Comparison of ENCODE assay signal across 8 mouse cellular contexts in genomic region chr9:103174771-103175519, GRCm38 (mm10). TPM values are rescaled to one million over a fixed set of nuclear protein-coding genes. Genes with fewer than 3 reads are reported as not detected.
DNase-seq lines count a peak whose midpoint lies in the region; ATAC-seq and TF ChIP-seq lines count a peak whose summit lies in the region.

No protein-coding gene starts in this region.

- ATAC-seq in heart, postnatal 0 days (ENCODE audit: insufficient read depth, low read depth), result peak; percentile 67
- ATAC-seq in G1E (ENCODE audit: extremely low read depth, insufficient number of reproducible peaks, low FRiP score, poor library complexity, severe bottlenecking), result peak; percentile 57; the same call in 1 of the 2 replicates
- ATAC-seq in liver, postnatal 0 days, result peak; percentile 62; the same call in 1 of the 2 replicates

- WGBS in heart, postnatal 0 days, result 49% methylated on average over 6 of the region's 6 CpGs
- 57% methylated on average over 6 of the region's 6 CpGs for WGBS in heart, embryonic 10.5 days
- 55% methylated on average over 6 of the region's 6 CpGs for WGBS in liver, postnatal 0 days (ENCODE audit: insufficient replicate concordance)

- H3K4me1 ChIP-seq in heart, postnatal 0 days (ENCODE audit: control insufficient read depth, insufficient read depth), result no peaks in the 10 kb centered on the region
- peaks cover 4% of the 10 kb centered on the region for H3K4me1 ChIP-seq in heart, embryonic 10.5 days
- H3K4me1 ChIP-seq in G1E (ENCODE audit: insufficient read depth, low read depth, low read length), result peaks cover 11% of the 10 kb centered on the region
- H3K4me1 ChIP-seq in liver, postnatal 0 days (ENCODE audit: insufficient read depth), result no peaks in the 10 kb centered on the region; the same call in 1 of the 2 replicates

- no peaks in the 10 kb centered on the region for H3K9me3 ChIP-seq in heart, postnatal 0 days (replicated peaks; ENCODE audit: control insufficient read depth, low read length)
- no peaks in the 10 kb centered on the region for H3K9me3 ChIP-seq in heart, embryonic 10.5 days
- H3K9me3 ChIP-seq in G1E (replicated peaks), result no peaks in the 10 kb centered on the region
- no peaks in the 10 kb centered on the region for H3K9me3 ChIP-seq in liver, postnatal 0 days (ENCODE audit: low read length)

- no peaks in the 10 kb centered on the region for H3K27me3 ChIP-seq in heart, postnatal 0 days (ENCODE audit: control insufficient read depth, insufficient read depth, low read length)
- 0 out of 2 replicates have a peak, but pooled peaks cover 14% of the 10 kb centered on the region for H3K27me3 ChIP-seq in heart, embryonic 10.5 days (ENCODE audit: insufficient read depth, poor library complexity, severe bottlenecking)
- H3K27me3 ChIP-seq in G1E (ENCODE audit: insufficient read depth, low read length), result peaks cover 62% of the 10 kb centered on the region
- H3K27me3 ChIP-seq in liver, postnatal 0 days (ENCODE audit: insufficient read depth, low read length), result no peaks in the 10 kb centered on the region

- H3K4me2 ChIP-seq in heart, postnatal 0 days (ENCODE audit: low read depth, low read length), result no peak overlapping the region
- H3K4me2 ChIP-seq in liver, postnatal 0 days (ENCODE audit: low read depth, low read length), result no peak overlapping the region

- peak; percentile 71 for TF ChIP-seq CTCF in heart, postnatal 0 days (IDR thresholded peaks at IDR 0.05; ENCODE audit: low read depth)
- TF ChIP-seq CTCF in G1E (IDR thresholded peaks at IDR 0.05; ENCODE audit: low read depth, low read length), result peak; percentile 37; the same call in 1 of the 2 replicates
- TF ChIP-seq CTCF in liver, postnatal 0 days (IDR thresholded peaks at IDR 0.05; ENCODE audit: low read depth), result peak; percentile 76

- H3K36me3 ChIP-seq in heart, postnatal 0 days (replicated peaks; ENCODE audit: control insufficient read depth, insufficient read depth, low read length), result no peaks in the 10 kb centered on the region
- H3K36me3 ChIP-seq in heart, embryonic 10.5 days, result no peaks in the 10 kb centered on the region
- H3K36me3 ChIP-seq in G1E (replicated peaks), result no peaks in the 10 kb centered on the region
- H3K36me3 ChIP-seq in liver, postnatal 0 days (replicated peaks; ENCODE audit: insufficient read depth, low read length), result no peaks in the 10 kb centered on the region

- no peak overlapping the region for H3K4me3 ChIP-seq in heart, postnatal 0 days (ENCODE audit: low read depth, low read length)
- no peak overlapping the region for H3K4me3 ChIP-seq in heart, embryonic 10.5 days
- H3K4me3 ChIP-seq in G1E (ENCODE audit: low read depth, low read length), result no peak overlapping the region
- no peak overlapping the region for H3K4me3 ChIP-seq in liver, postnatal 0 days (ENCODE audit: low read depth, low read length)

- H3K9ac ChIP-seq in heart, postnatal 0 days (replicated peaks; ENCODE audit: low read depth, low read length), result no peak overlapping the region
- no peak overlapping the region for H3K9ac ChIP-seq in liver, postnatal 0 days (replicated peaks)

- H3K27ac ChIP-seq in heart, postnatal 0 days (ENCODE audit: low read depth), result no peak overlapping the region
- H3K27ac ChIP-seq in heart, embryonic 10.5 days, result no peak overlapping the region
- no peak overlapping the region for H3K27ac ChIP-seq in liver, postnatal 0 days (ENCODE audit: low read depth)

- peak; percentile 36 for DNase-seq in heart, postnatal 0 days (ENCODE audit: low spot score)
- no peak for DNase-seq in heart, embryonic 10.5 days (ENCODE audit: low spot score)
- peak; percentile 19 for DNase-seq in G1E (ENCODE audit: low spot score)
- DNase-seq in embryo, embryonic 11 days, result peak; percentile 45
- DNase-seq in liver, postnatal 0 days, result peak; percentile 40
- DNase-seq in neural tube, embryonic 10.5 days (ENCODE audit: extremely low spot score, low spot score), result no peak
- no peak for DNase-seq in cerebellum, adult 9-11 months
- DNase-seq in urinary bladder, postnatal 25 days (ENCODE audit: low spot score), result no peak

- TF ChIP-seq EP300 in heart, postnatal 0 days (IDR thresholded peaks at IDR 0.05; ENCODE audit: low read depth), result no peak
- no peak for TF ChIP-seq EP300 in liver, postnatal 0 days (IDR thresholded peaks at IDR 0.05; ENCODE audit: low read depth)

RNA-seq across cellular contexts. Expression of gene Srprb, which starts 27.0 kb away (rescaled TPM):
- total RNA-seq in heart, postnatal 0 days (2014; rRNA removed; ENCODE audit: low replicate concordance), result 33.5 and 35.6 TPM in 2 replicates
- 29.4 and 30.2 TPM in 2 replicates for polyA plus RNA-seq in heart, postnatal 0 days (2015; fragmentation: Nextera tagmentation; extraction: Ambion mirVana)
- polyA plus RNA-seq in heart, embryonic 10.5 days (2016; fragmentation: Nextera tagmentation; extraction: Ambion mirVana), result 55.6 and 61.9 TPM in 2 replicates
- total RNA-seq in G1E (2014; fragmentation: Nextera tagmentation) (21.2 and 21.3 TPM in 2 replicates), G1E (2017) (24.2 and 24.9 TPM in 2 replicates)
- 15.9 and 26.7 TPM in 2 replicates for polyA plus RNA-seq in G1E (2012)
- polyA plus RNA-seq in liver, postnatal 0 days (2015; fragmentation: Nextera tagmentation; extraction: Ambion mirVana), result 10.1 and 10.8 TPM in 2 replicates

RNA-seq across cellular contexts. Expression of gene Gm20425, which starts 55.2 kb away (rescaled TPM):
- total RNA-seq in heart, postnatal 0 days (2014; rRNA removed; ENCODE audit: low replicate concordance), result 3.0 TPM in 1 of 2 replicates, not detected in the other
- polyA plus RNA-seq in heart, postnatal 0 days (2015; fragmentation: Nextera tagmentation; extraction: Ambion mirVana), result 3.9 and 4.2 TPM in 2 replicates
- polyA plus RNA-seq in heart, embryonic 10.5 days (2016; fragmentation: Nextera tagmentation; extraction: Ambion mirVana), result 0.90 TPM in 1 of 2 replicates, not detected in the other
- total RNA-seq in G1E (2014; fragmentation: Nextera tagmentation) (not detected in 2 replicates), G1E (2017) (not detected in 2 replicates)
- 0.03 TPM in 1 of 2 replicates, not detected in the other for polyA plus RNA-seq in G1E (2012)
- polyA plus RNA-seq in liver, postnatal 0 days (2015; fragmentation: Nextera tagmentation; extraction: Ambion mirVana), result 5.1 and 6.1 TPM in 2 replicates

RNA-seq across cellular contexts. Expression of gene Trf, which starts 55.3 kb away (rescaled TPM):
- 38.5 and 110 TPM in 2 replicates for total RNA-seq in heart, postnatal 0 days (2014; rRNA removed; ENCODE audit: low replicate concordance)
- polyA plus RNA-seq in heart, postnatal 0 days (2015; fragmentation: Nextera tagmentation; extraction: Ambion mirVana), result 27.9 and 39.0 TPM in 2 replicates
- 32.8 and 314 TPM in 2 replicates for polyA plus RNA-seq in heart, embryonic 10.5 days (2016; fragmentation: Nextera tagmentation; extraction: Ambion mirVana)
- total RNA-seq in G1E (2014; fragmentation: Nextera tagmentation) (1.6 and 7.4 TPM in 2 replicates), G1E (2017) (26.8 and 33.4 TPM in 2 replicates)
- 0.21 TPM in 1 of 2 replicates, not detected in the other for polyA plus RNA-seq in G1E (2012)
- polyA plus RNA-seq in liver, postnatal 0 days (2015; fragmentation: Nextera tagmentation; extraction: Ambion mirVana), result 28,598 and 33,336 TPM in 2 replicates

Comparison
In these comparisons a context has a peak if more than half of its experiments do, and no peak if none do; other contexts are left out.
1. DNase-seq: peak in heart, postnatal 0 days (single experiment), G1E (single experiment), embryo, embryonic 11 days (single experiment) and liver, postnatal 0 days (single experiment); none in heart, embryonic 10.5 days (single experiment), neural tube, embryonic 10.5 days (single experiment), cerebellum, adult 9-11 months (single experiment) and urinary bladder, postnatal 25 days (single experiment).
2. RNA of gene Trf, which starts 55.3 kb away (polyA plus RNA-seq): 28,598 to 33,336 TPM in liver, postnatal 0 days; 32.8 to 314 TPM in heart, embryonic 10.5 days, 27.9 to 39.0 TPM in heart, postnatal 0 days and 0.21 TPM in G1E; every median in the first group is over 10 times any median in the second.
3. Peak in every context shown above with its lines, with median percentiles within 50 percentile points of each other: ATAC-seq and CTCF ChIP-seq.